ENCODE assay signal across 8 mouse cellular contexts in the genomic region with DNA sequence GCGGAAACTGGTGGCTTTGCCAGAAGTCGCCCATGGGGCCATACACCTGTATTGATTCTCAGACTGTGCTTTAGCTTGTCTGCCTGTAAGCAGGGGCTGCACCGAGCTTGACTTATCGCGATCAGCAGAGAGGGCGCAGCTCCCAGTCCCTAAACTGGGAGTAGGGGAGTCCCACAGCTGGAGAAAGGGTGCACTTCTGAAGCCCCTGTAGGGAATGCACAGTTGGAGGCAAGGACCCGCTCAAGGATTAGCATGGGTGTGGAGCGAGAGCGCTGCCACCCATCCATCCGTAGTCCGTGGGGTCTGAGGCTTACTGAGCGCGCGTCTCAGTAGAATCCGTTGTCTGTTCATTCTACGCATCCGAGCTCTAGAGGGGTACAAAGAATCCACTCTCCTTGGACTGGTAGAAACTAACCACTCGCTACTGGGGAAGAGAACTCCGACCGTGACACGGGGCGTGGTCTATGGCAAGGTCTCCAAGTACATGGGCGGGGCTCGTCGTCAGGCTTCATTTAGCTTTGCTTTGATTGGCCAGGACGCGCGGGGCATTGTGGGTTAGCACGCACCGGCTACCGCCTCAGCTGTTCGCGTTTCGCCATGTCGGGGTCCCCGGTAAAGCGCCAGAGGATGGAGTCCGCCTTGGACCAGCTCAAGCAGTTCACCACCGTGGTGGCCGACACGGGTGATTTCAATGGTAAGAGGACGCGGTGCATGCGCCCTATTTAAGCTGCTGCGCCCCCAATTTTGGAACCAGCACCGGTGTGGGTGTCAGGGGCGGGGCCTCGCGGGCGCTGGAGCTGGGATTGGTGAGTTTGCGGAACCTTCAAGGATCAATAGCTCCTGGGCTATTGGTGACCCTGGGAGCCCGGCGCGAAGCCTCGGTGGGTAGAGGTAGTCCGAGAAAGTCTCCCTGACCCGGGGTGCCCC. TPM values are rescaled to one million over a fixed set of nuclear protein-coding genes. Genes with fewer than 3 reads are reported as not detected.
A peak's percentile ranks its signal among the peaks of the same experiment; 100 is the strongest.
DNase-seq lines count a peak whose midpoint lies in the region; ATAC-seq and TF ChIP-seq lines count a peak whose summit lies in the region.

Gene Taldo1 (plus strand): TSS at position 575 of the 927 bp plus-strand sequence.

- peak within 1 kb of the TSS; percentile 96 for H3K4me3 ChIP-seq in gastrocnemius, adult 2 months
- H3K4me3 ChIP-seq in hindbrain, postnatal 0 days (ENCODE audit: low read length): peak within 1 kb of the TSS; percentile 60
- H3K4me3 ChIP-seq in left cerebral cortex, adult 2 months: peak within 1 kb of the TSS; percentile 82

- TF ChIP-seq CTCF in gastrocnemius, adult 2 months (IDR thresholded peaks at IDR 0.05): no peak
- peak; percentile 10; the same call in 1 of the 2 replicates for TF ChIP-seq CTCF in hindbrain, postnatal 0 days (IDR thresholded peaks at IDR 0.05; ENCODE audit: low read depth)
- TF ChIP-seq CTCF in left cerebral cortex, adult 2 months (IDR thresholded peaks at IDR 0.05): no peak

- intact Hi-C loops in gastrocnemius, adult 2 months (cut with DNase I): no loop called here
- intact Hi-C loops in left cerebral cortex, adult 2 months (cut with DNase I): loop anchor here (5.0 kb wide), 1 partner anchor 65 kb away; the partner anchor contains the start of genes Deaf1 and Tmem80

- DNase-seq in T-cell, adult 2 months (ENCODE audit: low spot score): peak; percentile 94
- DNase-seq in cerebellum, postnatal 4 days (ENCODE audit: low spot score in 2 of 2): peak; percentile 90 to 92
- peak; percentile 98 for DNase-seq in gastrocnemius, adult 2 months
- DNase-seq in hindbrain, postnatal 0 days (ENCODE audit: low spot score): peak; percentile 96
- DNase-seq in left cerebral cortex, adult 2 months (ENCODE audit: extremely low spot score in 1 of 2, low spot score in 2 of 2): peak; percentile 94 to 95
- DNase-seq in right cerebral cortex, adult 2 months (ENCODE audit: low spot score in 2 of 2): peak; percentile 96 to 99
- DNase-seq in urinary bladder, postnatal 14 days (ENCODE audit: low spot score): peak; percentile 97

- H3K27ac ChIP-seq in gastrocnemius, adult 2 months: peak within 1 kb of the TSS; percentile 93
- H3K27ac ChIP-seq in hindbrain, postnatal 0 days: peak within 1 kb of the TSS; percentile 79
- peak within 1 kb of the TSS; percentile 83 for H3K27ac ChIP-seq in left cerebral cortex, adult 2 months

- peak within 1 kb of the TSS; percentile 98 for H3K4me2 ChIP-seq in hindbrain, postnatal 0 days (ENCODE audit: low read depth, low read length)

- H3K27me3 ChIP-seq in hindbrain, postnatal 0 days (ENCODE audit: insufficient read depth, low read length): no peaks in the 10 kb centered on the region

- peaks cover 7% of the 10 kb centered on the region; the same call in 1 of the 2 replicates for H3K4me1 ChIP-seq in hindbrain, postnatal 0 days (ENCODE audit: insufficient read depth, low read length)

- peaks cover 12% of the 10 kb centered on the region; the same call in 1 of the 2 replicates for H3K36me3 ChIP-seq in hindbrain, postnatal 0 days (ENCODE audit: insufficient read depth, low read length)

- under 1% methylated on average over 57 of the region's 57 CpGs for WGBS in hindbrain, postnatal 0 days

- ATAC-seq in hindbrain, postnatal 0 days: peak; percentile 96
- peak; percentile 74 for ATAC-seq in megakaryocyte, adult 5-6 weeks (ENCODE audit: poor library complexity, severe bottlenecking)

- no peaks in the 10 kb centered on the region for H3K9me3 ChIP-seq in hindbrain, postnatal 0 days (ENCODE audit: low read length)

- peak within 1 kb of the TSS; percentile 69 for H3K9ac ChIP-seq in hindbrain, postnatal 0 days (replicated peaks; ENCODE audit: low read length)

RNA-seq across cellular contexts. Expression of gene Taldo1, which starts in this region (rescaled TPM):
- total RNA-seq in gastrocnemius, adult 2 months (2021): 10 to 100 TPM; 77.5 to 88.3 TPM
- 156 and 200 TPM in 2 replicates for total RNA-seq in hindbrain, postnatal 0 days (2014; rRNA removed)
- polyA plus RNA-seq in hindbrain, postnatal 0 days (2015; fragmentation: Nextera tagmentation; extraction: Ambion mirVana): 252 and 258 TPM in 2 replicates
- 10 to 100 TPM; 87.5 to 90.9 TPM for total RNA-seq in left cerebral cortex, adult 2 months (2021)
- 197 and 213 TPM in 2 replicates for total RNA-seq in megakaryocyte, adult 5-6 weeks (2015)
- 795 and 884 TPM in 2 replicates for total RNA-seq in megakaryocyte, adult 5-6 weeks (2017)

Comparison
In these comparisons a context has a peak if more than half of its experiments do, and no peak if none do; other contexts are left out.
1. Peak in every context shown above with its lines: DNase-seq, ATAC-seq, H3K4me3 ChIP-seq and H3K27ac ChIP-seq.